Mouse (Mus musculus) lung, embryonic 15.5 days (tissue): ENCODE data around the gene Ucn2. TPM values are rescaled to one million over a fixed set of nuclear protein-coding genes. Genes with fewer than 3 reads are reported as not detected.

Source experiments
- ATAC-seq: fragments of 200-750 bp; cut with Nextera tagmentation; 2 replicates; pipeline ENCODE4 v1.8.0; 2017; ENCODE audit warnings: moderate number of reproducible peaks, borderline replicate concordance; ENCODE audit not compliant: low FRiP score, low TSS enrichment; ENCODE audit errors: extremely low read depth
- H3K27ac ChIP-seq: fragments of 300-500 bp; sonication (generic); 2 replicates; pipeline ENCODE4 v1.5.1; 2015; ENCODE audit warnings: moderate library complexity, mild to moderate bottlenecking, inconsistent platforms
- H3K27me3 ChIP-seq: fragments of 300-500 bp; sonication (generic); 2 replicates; pipeline ENCODE4 v1.6.1; 2015; ENCODE audit warnings: inconsistent platforms
- H3K36me3 ChIP-seq: fragments of 300-500 bp; sonication (generic); 2 replicates; pipeline ENCODE4 v1.6.1; 2015; ENCODE audit warnings: inconsistent platforms
- H3K4me1 ChIP-seq: fragments of 300-500 bp; sonication (generic); 2 replicates; pipeline ENCODE4 v1.6.1; 2015; ENCODE audit warnings: inconsistent platforms
- H3K4me2 ChIP-seq: fragments of 300-500 bp; sonication (generic); 2 replicates; pipeline ENCODE4 v1.6.1; 2015; ENCODE audit warnings: inconsistent platforms, mild to moderate bottlenecking, moderate library complexity
- H3K4me3 ChIP-seq: fragments of 300-500 bp; sonication (generic); 2 replicates; pipeline ENCODE4 v1.5.1; 2015; ENCODE audit warnings: mild to moderate bottlenecking, inconsistent platforms
- H3K9ac ChIP-seq: fragments of 300-500 bp; sonication (generic); 2 replicates; pipeline ENCODE4 v1.6.1; 2015; ENCODE audit warnings: inconsistent platforms
- H3K9me3 ChIP-seq: fragments of 300-500 bp; sonication (generic); 2 replicates; pipeline ENCODE4 v1.6.1; 2016; ENCODE audit warnings: inconsistent platforms
- WGBS: fragments of 180-500 bp; shearing (Covaris S2); methylation state at CpG from one replicate; pipeline ENCODE4 v1.1.7; 2015; 5-methylcytosine and 5-hydroxymethylcytosine counted together
- polyA plus RNA-seq: library from polyadenylated mRNA; unstranded; fragments of >200 nt; fragmentation: Nextera tagmentation; extraction: Ambion mirVana; gene quantifications from 2 replicates; pipeline ENCODE4 v1.2.1, GENCODE M21; 2015

The Ucn2 gene
- polyA plus RNA-seq, 1 experiment from 2014 or later: not detected

- no peak for ATAC-seq
- Histone ChIP-seq H3K9ac (no peak overlapping the region), H3K4me2 (no peak overlapping the region), H3K4me1 (no peaks in the 10 kb centered on the region), H3K27ac (no peak overlapping the region), H3K36me3 (no peaks in the 10 kb centered on the region), H3K9me3 (no peaks in the 10 kb centered on the region), H3K4me3 (no peak overlapping the region), H3K27me3 (no peaks in the 10 kb centered on the region)
- 72% methylated on average over 8 of the region's 8 CpGs for WGBS
These were observed 15.2 kb upstream of the Ucn2 start for GRCm38 (mm10) chr9:108970623-108971022.

GRCm38 (mm10) chr9:108976483-108976882 lies 9.3 kb upstream of the Ucn2 start:
- Histone ChIP-seq H3K4me1 (no peaks in the 10 kb centered on the region), H3K27ac (no peak overlapping the region), H3K9ac (no peak overlapping the region), H3K4me3 (no peak overlapping the region), H3K27me3 (no peaks in the 10 kb centered on the region), H3K36me3 (no peaks in the 10 kb centered on the region), H3K4me2 (no peak overlapping the region), H3K9me3 (no peaks in the 10 kb centered on the region)
- WGBS: 77% methylated on average over 9 of the region's 9 CpGs
- no peak for ATAC-seq

GRCm38 (mm10) chr9:108977966-108978365 lies 7.8 kb upstream of the Ucn2 start:
- no peak for ATAC-seq
- no peak overlapping the region for H3K9ac ChIP-seq
- WGBS: 65% methylated on average over 7 of the region's 7 CpGs

GRCm38 (mm10) chr9:108982498-108982897 lies 3.3 kb upstream of the Ucn2 start:
- no peak overlapping the region for H3K27ac ChIP-seq
- H3K4me1 ChIP-seq: no peaks in the 10 kb centered on the region
- H3K4me3 ChIP-seq: no peak overlapping the region
- H3K4me2 ChIP-seq: no peak overlapping the region
- H3K9ac ChIP-seq: no peak overlapping the region
- no peaks in the 10 kb centered on the region for H3K36me3 ChIP-seq
- no peak for ATAC-seq
- H3K27me3 ChIP-seq: no peaks in the 10 kb centered on the region
- H3K9me3 ChIP-seq: no peaks in the 10 kb centered on the region
- WGBS: 71% methylated on average over 8 of the region's 8 CpGs

More at GRCm38 (mm10) chr9:108977966-108978365, 7.8 kb upstream of the Ucn2 start:
- no peak overlapping the region for H3K4me3 ChIP-seq
- H3K36me3 ChIP-seq: no peaks in the 10 kb centered on the region
- no peaks in the 10 kb centered on the region for H3K4me1 ChIP-seq
- H3K9me3 ChIP-seq: no peaks in the 10 kb centered on the region
- no peak overlapping the region for H3K4me2 ChIP-seq
- no peaks in the 10 kb centered on the region for H3K27me3 ChIP-seq
- H3K27ac ChIP-seq: no peak overlapping the region

GRCm38 (mm10) chr9:108983209-108983608 lies 2.6 kb upstream of the Ucn2 start:
- no peak overlapping the region for H3K27ac ChIP-seq
- no peak overlapping the region for H3K4me2 ChIP-seq
- 69% methylated on average over 9 of the region's 9 CpGs for WGBS
- no peak overlapping the region for H3K9ac ChIP-seq
- no peak overlapping the region for H3K4me3 ChIP-seq
- peaks cover 6% of the 10 kb centered on the region; the same call in 1 of the 2 replicates for H3K4me1 ChIP-seq
- no peaks in the 10 kb centered on the region for H3K9me3 ChIP-seq
- no peak for ATAC-seq
- no peaks in the 10 kb centered on the region for H3K36me3 ChIP-seq
- H3K27me3 ChIP-seq: no peaks in the 10 kb centered on the region

- Histone ChIP-seq H3K36me3 (no peaks in the 10 kb centered on the region), H3K9me3 (no peaks in the 10 kb centered on the region), H3K4me2 (peak overlapping the region; percentile 48), H3K4me1 (peaks cover 37% of the 10 kb centered on the region), H3K27ac (no peak overlapping the region), H3K27me3 (no peaks in the 10 kb centered on the region), H3K4me3 (peak overlapping the region; percentile 23), H3K9ac (no peak overlapping the region)
- no peak for ATAC-seq
- WGBS: 17% methylated on average over 15 of the region's 15 CpGs
These were observed 2.0 kb downstream of the Ucn2 start for GRCm38 (mm10) chr9:108987704-108988350.

- H3K27me3 ChIP-seq: no peaks in the 10 kb centered on the region
- H3K27ac ChIP-seq: peak overlapping the region; percentile 35
- no peak for ATAC-seq
- no peak overlapping the region for H3K4me2 ChIP-seq
- H3K36me3 ChIP-seq: no peaks in the 10 kb centered on the region
- peaks cover 37% of the 10 kb centered on the region for H3K4me1 ChIP-seq
- H3K9ac ChIP-seq: no peak overlapping the region
- WGBS: 57% methylated on average over 4 of the region's 4 CpGs
- no peaks in the 10 kb centered on the region for H3K9me3 ChIP-seq
- H3K4me3 ChIP-seq: no peak overlapping the region
These were observed 4.1 kb downstream of the Ucn2 start for GRCm38 (mm10) chr9:108989802-108990461.

- no peak for ATAC-seq
- WGBS: 66% methylated on average over 7 of the region's 7 CpGs
- Histone ChIP-seq H3K9ac (no peak overlapping the region), H3K27me3 (no peaks in the 10 kb centered on the region), H3K4me1 (peaks cover 39% of the 10 kb centered on the region), H3K4me2 (no peak overlapping the region), H3K4me3 (no peak overlapping the region), H3K9me3 (no peaks in the 10 kb centered on the region), H3K27ac (peak overlapping the region; percentile 95), H3K36me3 (no peaks in the 10 kb centered on the region)
These were observed 4.6 kb downstream of the Ucn2 start for GRCm38 (mm10) chr9:108990462-108990820.

- Histone ChIP-seq H3K9ac (peak within 1 kb of the TSS; percentile 53), H3K27me3 (no peaks in the 10 kb centered on the region), H3K4me3 (peak within 1 kb of the TSS; percentile 53), H3K27ac (peak within 1 kb of the TSS; percentile 95), H3K36me3 (no peaks in the 10 kb centered on the region), H3K4me1 (peaks cover 40% of the 10 kb centered on the region), H3K4me2 (peak within 1 kb of the TSS; percentile 83), H3K9me3 (no peaks in the 10 kb centered on the region)
- ATAC-seq: peak; percentile 96
- WGBS: 1% methylated on average over 31 of the region's 31 CpGs
These were observed 5.7 kb downstream of the Ucn2 start, which contains the start of gene Pfkfb4 for GRCm38 (mm10) chr9:108991428-108992084. TSS of gene Pfkfb4 (plus strand) at chr9:108991778.

GRCm38 (mm10) chr9:108992085-108992469 lies 6.3 kb downstream of the Ucn2 start:
- H3K27me3 ChIP-seq: no peaks in the 10 kb centered on the region
- peaks cover 40% of the 10 kb centered on the region for H3K4me1 ChIP-seq
- no peaks in the 10 kb centered on the region for H3K9me3 ChIP-seq
- ATAC-seq: peak; percentile 2; the same call in 1 of the 2 replicates
- WGBS: 6% methylated on average over 18 of the region's 18 CpGs
- H3K9ac ChIP-seq: peak overlapping the region; percentile 53
- peak overlapping the region; percentile 53 for H3K4me3 ChIP-seq
- H3K36me3 ChIP-seq: no peaks in the 10 kb centered on the region
- peak overlapping the region; percentile 83 for H3K4me2 ChIP-seq
- H3K27ac ChIP-seq: peak overlapping the region; percentile 58

- WGBS: 54% methylated on average over 9 of the region's 9 CpGs
- H3K4me3 ChIP-seq: peak overlapping the region; percentile 53
- H3K27me3 ChIP-seq: no peaks in the 10 kb centered on the region
- no peaks in the 10 kb centered on the region for H3K36me3 ChIP-seq
- peaks cover 38% of the 10 kb centered on the region for H3K4me1 ChIP-seq
- peak overlapping the region; percentile 83 for H3K4me2 ChIP-seq
- no peak overlapping the region for H3K9ac ChIP-seq
- no peak for ATAC-seq
- no peaks in the 10 kb centered on the region for H3K9me3 ChIP-seq
- peak overlapping the region; percentile 58 for H3K27ac ChIP-seq
These were observed 7.0 kb downstream of the Ucn2 start for GRCm38 (mm10) chr9:108992620-108993361.
